Mouse (Mus musculus) spleen, adult 2 months (tissue): ENCODE results near the gene Ankrd44.

ENCODE experiments used
- CTCF ChIP-seq: fragments of 200-500 bp; IDR thresholded peaks from 2 replicates; pipeline ENCODE4 v1.5.1; 2011; ENCODE audit warnings: mild to moderate bottlenecking, inconsistent platforms; ENCODE audit not compliant: insufficient read depth, insufficient read length, insufficient replicate concordance; ENCODE audit errors: extremely low read depth
- POLR2A ChIP-seq: fragments of 200-500 bp; IDR thresholded peaks from 2 replicates; pipeline ENCODE4 v1.6.1; 2011; ENCODE audit warnings: low read depth, low read length, inconsistent platforms

DNA sequence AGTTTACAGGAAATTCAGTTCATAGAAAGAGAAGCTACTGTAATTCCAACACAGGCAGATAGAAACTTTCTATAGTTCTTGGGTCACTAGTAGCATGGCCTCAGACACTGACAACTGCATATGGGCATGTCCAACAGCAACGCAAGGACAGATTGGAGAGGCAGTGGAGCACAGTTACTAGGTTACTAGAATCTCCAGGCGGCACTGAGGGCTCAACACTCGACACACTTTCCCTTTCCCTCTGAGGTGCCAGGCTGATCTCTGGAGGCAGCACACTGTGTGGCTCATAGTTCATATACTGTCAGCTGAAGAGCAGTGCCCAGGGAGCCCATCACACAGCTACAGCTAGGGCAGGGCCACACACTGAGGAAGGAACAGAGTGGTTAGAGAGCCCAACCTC lies 118.4 kb downstream of the Ankrd44 start:
- TF ChIP-seq CTCF (no peak), POLR2A (no peak)
